Mouse (Mus musculus): ENCODE measurements at regions not wholly inside any gene's neighbourhood (a gene's known extent, or its start where the extent isn't known, plus 50 kb on each side); places are given as distances from the start of the nearest gene placed in this dataset.

DNA sequence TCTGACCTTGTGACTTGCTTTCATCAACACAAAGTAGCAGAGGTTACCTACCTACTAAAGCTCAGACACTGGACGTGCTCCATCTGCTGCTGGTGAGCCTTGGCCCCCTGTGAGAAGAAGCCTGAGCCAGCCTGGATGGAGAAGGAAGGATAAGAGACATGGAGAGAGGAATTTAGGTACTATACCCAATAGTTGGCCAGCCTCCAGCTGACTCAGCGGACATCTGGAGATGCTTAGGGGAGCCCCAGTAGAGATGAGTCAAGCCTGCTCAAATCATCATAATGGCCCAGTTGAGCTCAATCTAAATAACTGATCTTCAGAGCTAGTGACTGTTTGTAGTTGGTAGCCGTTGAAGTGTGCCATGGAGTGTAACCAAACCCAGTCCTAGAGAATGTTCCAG, 53.7 kb upstream of the Ripply2 start:
- no peak overlapping the region for H3ac ChIP-seq (ENCODE audit: control insufficient read depth, insufficient read length)
- H3K4me3 ChIP-seq: no peak overlapping the region
- no peaks in the 10 kb centered on the region for H3K27me3 ChIP-seq (ENCODE audit: control insufficient read depth, insufficient read depth, insufficient read length)
- TF ChIP-seq REST (IDR thresholded peaks at IDR 0.05; ENCODE audit: insufficient read depth, insufficient read length) (no peak), SRF (IDR thresholded peaks at IDR 0.05; ENCODE audit: control insufficient read depth, insufficient read length, low read depth) (no peak), MYOD1 (IDR thresholded peaks at IDR 0.05; ENCODE audit: control insufficient read depth in 1 of 3, insufficient read length in 2 of 3, low read depth in 2 of 3) (no peak), TCF12 (IDR thresholded peaks at IDR 0.05; ENCODE audit: insufficient read depth, poor library complexity, severe bottlenecking) (no peak), MAX (IDR thresholded peaks at IDR 0.05; ENCODE audit: low read depth) (no peak), TCF3 (IDR thresholded peaks at IDR 0.05; ENCODE audit: insufficient read length, low read depth) (no peak), USF1 (IDR thresholded peaks at IDR 0.05; ENCODE audit: low read depth) (no peak), E2F4 (IDR thresholded peaks at IDR 0.05; ENCODE audit: insufficient read depth) (no peak), MYOG (IDR thresholded peaks at IDR 0.05; ENCODE audit: control insufficient read depth in 1 of 3, insufficient read depth in 1 of 3, insufficient read length in 2 of 3, low read depth in 2 of 3) (no peak), POLR2AphosphoS2 (IDR thresholded peaks at IDR 0.05; ENCODE audit: insufficient read length, low read depth) (no peak), POLR2A (IDR thresholded peaks at IDR 0.05; ENCODE audit: insufficient read length, low read depth) (no peak)
- no peaks in the 10 kb centered on the region for H3K36me3 ChIP-seq (ENCODE audit: control insufficient read depth, insufficient read depth)
- no peaks in the 10 kb centered on the region for H3K79me2 ChIP-seq (ENCODE audit: control insufficient read depth, insufficient read depth)
- peak overlapping the region; percentile 15 for H3K4me2 ChIP-seq (ENCODE audit: low read depth)

DNA sequence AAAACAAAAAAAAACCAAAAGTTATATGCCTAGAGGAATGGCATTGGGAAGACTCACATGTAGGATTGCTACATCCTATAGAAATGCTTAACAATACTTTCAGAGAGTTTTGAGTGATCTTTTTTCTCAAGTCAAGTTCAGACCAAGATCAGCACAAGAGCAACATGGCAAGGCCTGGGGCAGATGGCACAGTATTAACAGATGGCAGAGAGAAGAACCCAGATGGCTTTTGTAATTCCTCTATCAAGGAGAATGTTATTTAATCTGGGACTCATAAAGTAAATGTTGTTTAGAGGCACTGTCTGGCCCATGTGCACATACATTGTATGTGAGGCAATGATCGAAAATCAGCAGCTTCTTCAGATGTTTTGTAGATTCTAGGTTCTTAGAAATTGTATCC, 58.3 kb upstream of the Ripply2 start:
- TF ChIP-seq REST (IDR thresholded peaks at IDR 0.05; ENCODE audit: insufficient read depth, insufficient read length): no peak
- no peak for TF ChIP-seq TCF12 (IDR thresholded peaks at IDR 0.05; ENCODE audit: insufficient read depth, poor library complexity, severe bottlenecking)
- TF ChIP-seq POLR2AphosphoS2 (IDR thresholded peaks at IDR 0.05; ENCODE audit: insufficient read length, low read depth): no peak
- TF ChIP-seq POLR2A (IDR thresholded peaks at IDR 0.05; ENCODE audit: insufficient read length, low read depth): no peak
- no peak for TF ChIP-seq USF1 (IDR thresholded peaks at IDR 0.05; ENCODE audit: low read depth)

DNA sequence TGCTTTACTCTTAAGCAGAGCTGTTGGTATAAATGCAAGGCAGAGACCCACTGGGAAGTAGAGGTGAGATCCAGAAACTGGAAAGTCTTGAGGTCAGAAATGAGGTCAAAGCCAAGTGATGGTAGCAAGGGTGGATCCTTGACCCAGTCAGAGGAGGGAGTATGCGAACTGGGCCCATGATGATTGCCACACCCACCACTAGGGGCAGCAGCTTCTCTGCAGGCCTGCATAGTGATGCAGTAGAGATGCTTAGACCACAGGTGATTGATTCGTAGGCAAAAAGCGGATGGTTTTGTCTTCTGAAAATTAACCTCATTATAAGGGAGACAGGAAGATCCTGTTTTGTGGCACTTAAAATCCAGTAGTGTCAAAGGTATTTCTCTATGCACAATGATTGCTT, 59.6 kb upstream of the Ripply2 start:
- no peaks in the 10 kb centered on the region for H3K36me3 ChIP-seq (ENCODE audit: control insufficient read depth, insufficient read depth)
- TF ChIP-seq MAX (IDR thresholded peaks at IDR 0.05; ENCODE audit: low read depth) (no peak), MYOD1 (IDR thresholded peaks at IDR 0.05; ENCODE audit: control insufficient read depth in 1 of 3, insufficient read length in 2 of 3, low read depth in 2 of 3) (no peak), E2F4 (IDR thresholded peaks at IDR 0.05; ENCODE audit: insufficient read depth) (no peak), TCF3 (IDR thresholded peaks at IDR 0.05; ENCODE audit: insufficient read length, low read depth) (no peak), POLR2A (IDR thresholded peaks at IDR 0.05; ENCODE audit: insufficient read length, low read depth) (no peak), MYOG (IDR thresholded peaks at IDR 0.05; ENCODE audit: control insufficient read depth in 1 of 3, insufficient read depth in 1 of 3, insufficient read length in 2 of 3, low read depth in 2 of 3) (no peak), POLR2AphosphoS2 (IDR thresholded peaks at IDR 0.05; ENCODE audit: insufficient read length, low read depth) (no peak), SRF (IDR thresholded peaks at IDR 0.05; ENCODE audit: control insufficient read depth, insufficient read length, low read depth) (no peak), USF1 (IDR thresholded peaks at IDR 0.05; ENCODE audit: low read depth) (no peak), REST (IDR thresholded peaks at IDR 0.05; ENCODE audit: insufficient read depth, insufficient read length) (no peak), TCF12 (IDR thresholded peaks at IDR 0.05; ENCODE audit: insufficient read depth, poor library complexity, severe bottlenecking) (no peak)
- no peaks in the 10 kb centered on the region for H3K27me3 ChIP-seq (ENCODE audit: control insufficient read depth, insufficient read depth, insufficient read length)
- no peak overlapping the region for H3K4me2 ChIP-seq (ENCODE audit: low read depth)
- no peak overlapping the region for H3ac ChIP-seq (ENCODE audit: control insufficient read depth, insufficient read length)
- H3K79me2 ChIP-seq (ENCODE audit: control insufficient read depth, insufficient read depth): no peaks in the 10 kb centered on the region
- no peak overlapping the region for H3K4me3 ChIP-seq

More for the DNA sequence above, 58.3 kb upstream of the Ripply2 start:
- Histone ChIP-seq H3K4me2 (ENCODE audit: low read depth) (no peak overlapping the region), H3K36me3 (ENCODE audit: control insufficient read depth, insufficient read depth) (no peaks in the 10 kb centered on the region), H3K79me2 (ENCODE audit: control insufficient read depth, insufficient read depth) (no peaks in the 10 kb centered on the region), H3ac (ENCODE audit: control insufficient read depth, insufficient read length) (no peak overlapping the region), H3K27me3 (ENCODE audit: control insufficient read depth, insufficient read depth, insufficient read length) (no peaks in the 10 kb centered on the region), H3K4me3 (no peak overlapping the region)

DNA sequence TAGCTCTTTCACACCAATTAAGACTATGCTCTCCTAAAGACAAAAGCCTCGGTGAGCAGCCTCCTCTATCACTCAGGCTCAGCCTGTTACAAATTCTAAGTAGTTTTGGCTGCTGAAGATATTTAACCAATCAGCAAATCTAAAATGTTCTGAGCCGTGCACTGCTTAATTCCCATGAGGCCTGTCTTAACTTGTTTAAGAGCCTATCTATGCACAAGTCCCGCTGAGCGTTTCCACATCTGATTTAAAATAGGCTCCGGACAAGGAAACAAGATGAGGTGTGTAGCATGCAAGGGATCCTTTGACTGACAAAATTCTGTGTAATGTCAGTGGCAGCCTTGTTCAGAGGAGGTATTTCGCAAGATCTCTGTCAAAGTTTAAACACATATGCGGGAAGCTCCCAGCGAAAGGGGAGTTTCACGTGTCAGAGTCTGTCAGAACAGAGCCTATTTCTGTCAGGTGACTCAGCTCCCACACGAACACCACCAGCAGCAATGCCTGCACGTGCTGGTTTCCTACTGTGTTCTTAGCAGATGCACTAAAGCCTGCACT, 63.3 kb upstream of the Ripply2 start:
- TF ChIP-seq POLR2A (IDR thresholded peaks at IDR 0.05; ENCODE audit: insufficient read length, low read depth): no peak
- TF ChIP-seq CEBPB (IDR thresholded peaks at IDR 0.05; ENCODE audit: insufficient read depth, poor library complexity, severe bottlenecking): peak; percentile 74
- no peak for TF ChIP-seq POLR2AphosphoS2 (IDR thresholded peaks at IDR 0.05; ENCODE audit: insufficient read length, low read depth)
- H3K27me3 ChIP-seq (ENCODE audit: control insufficient read depth, insufficient read depth, insufficient read length): no peaks in the 10 kb centered on the region
- H3ac ChIP-seq (ENCODE audit: control insufficient read depth, insufficient read length): no peak overlapping the region
- no peaks in the 10 kb centered on the region for H3K36me3 ChIP-seq (ENCODE audit: control insufficient read depth, insufficient read depth)
- no peaks in the 10 kb centered on the region for H3K79me2 ChIP-seq (ENCODE audit: control insufficient read depth, insufficient read depth)
- H3K4me3 ChIP-seq: no peak overlapping the region
- no peak overlapping the region for H3K4me2 ChIP-seq (ENCODE audit: low read depth)

DNA sequence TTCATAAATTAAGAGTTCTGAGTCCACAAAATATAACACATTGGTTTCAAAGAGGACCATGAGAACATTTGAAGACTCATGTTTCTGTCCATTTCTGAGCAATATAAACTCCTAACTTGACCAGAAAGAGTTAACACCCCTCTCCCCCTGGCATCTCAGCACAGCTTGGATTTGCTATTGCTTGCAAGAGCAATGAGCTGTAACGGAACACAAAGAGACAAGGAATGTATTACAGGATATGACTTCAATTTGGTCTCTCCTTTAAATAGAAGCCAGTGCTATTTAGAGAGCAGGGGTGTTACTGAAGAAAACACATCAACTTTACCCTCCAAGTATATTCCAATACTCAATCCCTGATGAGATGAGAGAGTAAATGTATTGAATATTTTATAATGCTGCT, 65.5 kb upstream of the Ripply2 start:
- H3K36me3 ChIP-seq (ENCODE audit: control insufficient read depth, insufficient read depth): no peaks in the 10 kb centered on the region
- no peak overlapping the region for H3K4me2 ChIP-seq (ENCODE audit: low read depth)
- no peaks in the 10 kb centered on the region for H3K27me3 ChIP-seq (ENCODE audit: control insufficient read depth, insufficient read depth, insufficient read length)
- H3ac ChIP-seq (ENCODE audit: control insufficient read depth, insufficient read length): no peak overlapping the region
- TF ChIP-seq TCF3 (IDR thresholded peaks at IDR 0.05; ENCODE audit: insufficient read length, low read depth): no peak
- TF ChIP-seq POLR2A (IDR thresholded peaks at IDR 0.05; ENCODE audit: insufficient read length, low read depth): no peak
- no peak for TF ChIP-seq USF1 (IDR thresholded peaks at IDR 0.05; ENCODE audit: low read depth)
- TF ChIP-seq SRF (IDR thresholded peaks at IDR 0.05; ENCODE audit: control insufficient read depth, insufficient read length, low read depth): no peak
- H3K4me3 ChIP-seq: no peak overlapping the region
- no peaks in the 10 kb centered on the region for H3K79me2 ChIP-seq (ENCODE audit: control insufficient read depth, insufficient read depth)
